Mouse (Mus musculus) thymus, adult 2 months (tissue): ENCODE measurements around the gene Armc9. TPM values are rescaled to one million over a fixed set of nuclear protein-coding genes. Genes with fewer than 3 reads are reported as not detected.

Experiments used
- DNase-seq: peaks from one replicate; pipeline ENCODE4 v3.0.0; 2021
- H3K27ac ChIP-seq: fragments of 200-500 bp; 2 replicates; pipeline ENCODE4 v1.5.1; 2012; ENCODE audit warnings: low read length, control low read depth; ENCODE audit not compliant: control insufficient read depth, insufficient read depth
- H3K27me3 ChIP-seq: fragments of 200-500 bp; 2 replicates; pipeline ENCODE4 v1.6.1; 2012; ENCODE audit warnings: mild to moderate bottlenecking, low read length, moderate library complexity, mixed read lengths; ENCODE audit not compliant: control insufficient read depth, insufficient read depth
- H3K36me3 ChIP-seq: fragments of 200-500 bp; 2 replicates; pipeline ENCODE4 v1.6.1; 2012; ENCODE audit warnings: mild to moderate bottlenecking, low read length, moderate library complexity; ENCODE audit not compliant: control insufficient read depth, insufficient read depth
- H3K4me1 ChIP-seq: fragments of 200-500 bp; replicated peaks from 2 replicates; pipeline ENCODE4 v1.6.1; 2012; ENCODE audit warnings: low read length; ENCODE audit not compliant: control insufficient read depth, insufficient read depth
- H3K4me3 ChIP-seq: fragments of 200-500 bp; 2 replicates; pipeline ENCODE4 v1.5.1; 2012; ENCODE audit warnings: mild to moderate bottlenecking, low read length, control low read depth, moderate library complexity; ENCODE audit not compliant: control insufficient read depth, insufficient read depth
- CTCF ChIP-seq: fragments of 200-500 bp; IDR thresholded peaks from 2 replicates; pipeline ENCODE4 v1.5.1; 2012; ENCODE audit warnings: mild to moderate bottlenecking, control low read depth, low read length, moderate library complexity, borderline replicate concordance; ENCODE audit not compliant: control insufficient read depth, poor library complexity, insufficient read depth; ENCODE audit errors: extremely low read depth
- POLR2A ChIP-seq: fragments of 200-500 bp; IDR thresholded peaks from 2 replicates; pipeline ENCODE4 v1.6.1; 2012; ENCODE audit warnings: mild to moderate bottlenecking, low read length, control low read depth, moderate library complexity; ENCODE audit not compliant: control insufficient read depth, poor library complexity, insufficient read depth; ENCODE audit errors: extremely low read depth
- WGBS: fragments of 180-500 bp; shearing (Covaris S2); methylation state at CpG from one replicate; pipeline ENCODE4 v1.1.7; 2018; 5-methylcytosine and 5-hydroxymethylcytosine counted together
- polyA plus RNA-seq: library from polyadenylated mRNA; depleted of rRNA; stranded (reverse); fragments of >200 nt; gene quantifications from 2 replicates; pipeline ENCODE4 v1.2.3, GENCODE M21; 2012

The Armc9 gene
- polyA plus RNA-seq, 1 experiment = 5.8 TPM

- no peak for DNase-seq
- H3K4me3 ChIP-seq = no peak within 1 kb of the TSS
- H3K36me3 ChIP-seq = peaks cover 40% of the 10 kb centered on the region
- H3K4me1 ChIP-seq = no peaks in the 10 kb centered on the region
- no peak for TF ChIP-seq POLR2A
- no peak for TF ChIP-seq CTCF
- WGBS = 98% methylated on average over 4 of the region's 4 CpGs
- H3K27ac ChIP-seq = no peak within 1 kb of the TSS
- H3K27me3 ChIP-seq = no peaks in the 10 kb centered on the region
Observed at GRCm38 (mm10) chr1:86133337-86133736, 21.2 kb upstream of the Armc9 start, which contains the start of gene Gm21972. TSS of gene Gm21972 (plus strand) at chr1:86133637.

GRCm38 (mm10) chr1:86135315-86135714 lies 19.3 kb upstream of the Armc9 start:
- WGBS = 98% methylated on average over 6 of the region's 6 CpGs
- H3K36me3 ChIP-seq = peaks cover 44% of the 10 kb centered on the region
- H3K4me3 ChIP-seq = no peak overlapping the region
- no peak overlapping the region for H3K27ac ChIP-seq
- H3K4me1 ChIP-seq = no peaks in the 10 kb centered on the region
- TF ChIP-seq POLR2A = no peak
- no peak for TF ChIP-seq CTCF
- no peaks in the 10 kb centered on the region for H3K27me3 ChIP-seq
- DNase-seq = no peak

- Histone ChIP-seq H3K4me3 (no peak overlapping the region), H3K36me3 (peaks cover 23% of the 10 kb centered on the region)
- no peak for DNase-seq
Observed at GRCm38 (mm10) chr1:86141081-86141480, 13.5 kb upstream of the Armc9 start.

GRCm38 (mm10) chr1:86143165-86143564 lies 11.4 kb upstream of the Armc9 start:
- H3K4me1 ChIP-seq = no peaks in the 10 kb centered on the region
- no peak overlapping the region for H3K4me3 ChIP-seq
- no peaks in the 10 kb centered on the region for H3K27me3 ChIP-seq
- H3K36me3 ChIP-seq = peaks cover 12% of the 10 kb centered on the region
- WGBS = 80% methylated on average over 4 of the region's 4 CpGs
- no peak for TF ChIP-seq CTCF
- no peak for TF ChIP-seq POLR2A
- DNase-seq = no peak
- H3K27ac ChIP-seq = no peak overlapping the region

More at GRCm38 (mm10) chr1:86141081-86141480, 13.5 kb upstream of the Armc9 start:
- Histone ChIP-seq H3K4me1 (no peaks in the 10 kb centered on the region), H3K27me3 (no peaks in the 10 kb centered on the region), H3K27ac (no peak overlapping the region)
- TF ChIP-seq POLR2A (no peak), CTCF (no peak)
- WGBS = 93% methylated on average over 3 of the region's 3 CpGs

GRCm38 (mm10) chr1:86144001-86144944 lies 10.3 kb upstream of the Armc9 start:
- no peaks in the 10 kb centered on the region for H3K4me1 ChIP-seq
- TF ChIP-seq POLR2A (no peak), CTCF (no peak)
- WGBS = 81% methylated on average over 21 of the region's 21 CpGs
- H3K4me3 ChIP-seq = no peak overlapping the region
- peaks cover 2% of the 10 kb centered on the region for H3K36me3 ChIP-seq
- no peaks in the 10 kb centered on the region for H3K27me3 ChIP-seq
- no peak overlapping the region for H3K27ac ChIP-seq
- DNase-seq = no peak

GRCm38 (mm10) chr1:86146293-86146692 lies 8.3 kb upstream of the Armc9 start:
- H3K4me1 ChIP-seq = no peaks in the 10 kb centered on the region
- TF ChIP-seq POLR2A (no peak), CTCF (no peak)
- no peak overlapping the region for H3K27ac ChIP-seq
- no peak for DNase-seq
- no peaks in the 10 kb centered on the region for H3K36me3 ChIP-seq
- no peak overlapping the region for H3K4me3 ChIP-seq
- H3K27me3 ChIP-seq = no peaks in the 10 kb centered on the region
- WGBS = 95% methylated on average over 5 of the region's 5 CpGs

GRCm38 (mm10) chr1:86147557-86147956 lies 7.0 kb upstream of the Armc9 start:
- H3K36me3 ChIP-seq = no peaks in the 10 kb centered on the region
- H3K4me1 ChIP-seq = no peaks in the 10 kb centered on the region
- no peak overlapping the region for H3K27ac ChIP-seq
- no peaks in the 10 kb centered on the region for H3K27me3 ChIP-seq
- DNase-seq = no peak
- WGBS = 22% methylated on average over 5 of the region's 5 CpGs
- H3K4me3 ChIP-seq = no peak overlapping the region
- no peak for TF ChIP-seq POLR2A
- TF ChIP-seq CTCF = no peak
